Mouse (Mus musculus): ENCODE measurements around the gene Klf3. TPM values are rescaled to one million over a fixed set of nuclear protein-coding genes. Genes with fewer than 3 reads are reported as not detected.

Klf3 gene
- polyA plus RNA-seq, 1 experiment: 47.0 TPM

DNA sequence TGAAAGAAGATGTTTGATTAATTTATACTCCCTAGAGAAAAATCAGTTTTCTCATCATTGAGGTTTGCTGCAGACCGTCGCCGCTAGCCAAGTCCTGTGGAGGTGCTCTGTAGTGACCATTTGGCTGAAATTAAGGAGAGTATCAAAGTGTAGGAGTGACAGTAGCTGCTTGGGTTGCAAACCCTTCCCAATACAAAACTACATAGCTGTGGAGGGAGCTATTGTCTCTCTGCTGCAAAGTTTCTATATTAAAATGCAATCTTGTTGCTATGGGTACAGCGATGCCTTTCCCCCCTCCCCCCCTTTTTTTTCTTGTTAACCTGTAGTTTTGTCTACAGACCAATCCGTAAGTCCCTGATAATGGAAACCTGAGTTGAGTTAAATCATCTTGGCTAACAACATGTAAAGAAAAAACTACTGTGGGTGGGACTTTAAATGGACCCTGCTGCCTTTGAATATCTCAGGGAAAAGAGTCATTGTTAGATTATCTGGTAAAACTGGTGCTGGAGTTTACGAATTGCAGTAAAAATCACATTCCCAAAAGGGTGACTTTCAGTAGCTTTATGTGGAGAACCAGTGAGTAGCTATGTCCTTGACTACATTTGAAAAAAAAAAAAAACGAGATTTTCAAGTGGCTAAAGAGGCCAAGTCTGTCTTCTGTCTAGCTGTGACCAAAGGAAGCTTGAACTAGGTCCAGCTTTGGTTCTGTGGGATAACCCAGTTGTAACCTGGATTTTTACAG, 2.1 kb downstream of the Klf3 start:
- 8% methylated on average over 7 of the region's 7 CpGs for WGBS
- Histone ChIP-seq H3K4me1 (ENCODE audit: control insufficient read depth, insufficient read depth, low read length) (peaks cover 33% of the 10 kb centered on the region), H3K27me3 (replicated peaks; ENCODE audit: control insufficient read depth, insufficient read depth, low read length) (no peaks in the 10 kb centered on the region), H3K27ac (ENCODE audit: insufficient read depth, low read depth, low read length) (peak overlapping the region; percentile 96), H3K4me3 (ENCODE audit: insufficient read depth, low read depth, low read length) (peak overlapping the region; percentile 46), H3K36me3 (ENCODE audit: control insufficient read depth, insufficient read depth, low read length) (no peaks in the 10 kb centered on the region)
- no peak for DNase-seq
- no peak for TF ChIP-seq CTCF (conservative IDR thresholded peaks at IDR 0.05; ENCODE audit: insufficient read depth, insufficient read length, low read depth, low read length)
- TF ChIP-seq POLR2A (IDR thresholded peaks at IDR 0.05; ENCODE audit: low read depth, low read length): no peak

GRCm38 (mm10) chr5:64805873-64806505, 2.8 kb downstream of the Klf3 start:
- H3K4me1 ChIP-seq (ENCODE audit: control insufficient read depth, insufficient read depth, low read length): peaks cover 38% of the 10 kb centered on the region

DNA sequence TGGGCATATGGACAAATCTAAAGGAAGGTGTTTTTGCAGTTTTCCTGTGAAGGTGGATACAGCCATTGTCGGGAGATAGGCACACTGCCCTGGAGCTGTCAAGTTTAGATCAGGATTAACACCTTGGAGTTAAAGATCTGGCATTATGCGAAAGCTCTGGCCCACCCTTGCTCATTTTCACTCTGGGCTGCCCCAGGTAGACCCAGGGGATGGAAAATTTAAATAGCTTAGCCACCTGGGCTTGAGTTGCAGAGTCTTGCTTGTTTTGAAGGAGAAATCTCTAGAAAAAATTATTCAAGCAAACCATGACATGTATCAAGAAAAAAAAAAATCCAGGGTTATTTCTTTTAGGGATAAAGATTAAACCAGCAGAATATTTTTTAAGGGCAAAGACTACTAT, 3.4 kb downstream of the Klf3 start:
- Histone ChIP-seq H3K4me3 (ENCODE audit: insufficient read depth, low read depth, low read length) (peak overlapping the region; percentile 25; the same call in 1 of the 2 replicates), H3K36me3 (ENCODE audit: control insufficient read depth, insufficient read depth, low read length) (no peaks in the 10 kb centered on the region), H3K4me1 (ENCODE audit: control insufficient read depth, insufficient read depth, low read length) (peaks cover 43% of the 10 kb centered on the region), H3K27me3 (replicated peaks; ENCODE audit: control insufficient read depth, insufficient read depth, low read length) (no peaks in the 10 kb centered on the region), H3K27ac (ENCODE audit: insufficient read depth, low read depth, low read length) (peak overlapping the region; percentile 96)
- TF ChIP-seq CTCF (conservative IDR thresholded peaks at IDR 0.05; ENCODE audit: insufficient read depth, insufficient read length, low read depth, low read length) (no peak), POLR2A (IDR thresholded peaks at IDR 0.05; ENCODE audit: low read depth, low read length) (no peak)
- no peak for DNase-seq
- WGBS: 20% methylated on average over 2 of the region's 2 CpGs

More at GRCm38 (mm10) chr5:64805873-64806505, 2.8 kb downstream of the Klf3 start:
- 2% methylated on average over 7 of the region's 7 CpGs for WGBS
- Histone ChIP-seq H3K27me3 (replicated peaks; ENCODE audit: control insufficient read depth, insufficient read depth, low read length) (no peaks in the 10 kb centered on the region), H3K27ac (ENCODE audit: insufficient read depth, low read depth, low read length) (peak overlapping the region; percentile 96), H3K36me3 (ENCODE audit: control insufficient read depth, insufficient read depth, low read length) (no peaks in the 10 kb centered on the region), H3K4me3 (ENCODE audit: insufficient read depth, low read depth, low read length) (peak overlapping the region; percentile 46)
- TF ChIP-seq CTCF (conservative IDR thresholded peaks at IDR 0.05; ENCODE audit: insufficient read depth, insufficient read length, low read depth, low read length): no peak
- TF ChIP-seq POLR2A (IDR thresholded peaks at IDR 0.05; ENCODE audit: low read depth, low read length): no peak
- peak; percentile 90 for DNase-seq

- peaks cover 48% of the 10 kb centered on the region for H3K4me1 ChIP-seq (ENCODE audit: control insufficient read depth, insufficient read depth, low read length)
- WGBS: 41% methylated on average over 3 of the region's 3 CpGs
- H3K27ac ChIP-seq (ENCODE audit: insufficient read depth, low read depth, low read length): no peak overlapping the region
- no peak overlapping the region for H3K4me3 ChIP-seq (ENCODE audit: insufficient read depth, low read depth, low read length)
- no peak for DNase-seq
- no peaks in the 10 kb centered on the region for H3K27me3 ChIP-seq (replicated peaks; ENCODE audit: control insufficient read depth, insufficient read depth, low read length)
- no peak for TF ChIP-seq POLR2A (IDR thresholded peaks at IDR 0.05; ENCODE audit: low read depth, low read length)
- H3K36me3 ChIP-seq (ENCODE audit: control insufficient read depth, insufficient read depth, low read length): no peaks in the 10 kb centered on the region
Measured at GRCm38 (mm10) chr5:64807159-64807558, 4.0 kb downstream of the Klf3 start.

- DNase-seq: no peak
- Histone ChIP-seq H3K4me1 (ENCODE audit: control insufficient read depth, insufficient read depth, low read length) (peaks cover 53% of the 10 kb centered on the region), H3K4me3 (ENCODE audit: insufficient read depth, low read depth, low read length) (no peak overlapping the region), H3K36me3 (ENCODE audit: control insufficient read depth, insufficient read depth, low read length) (no peaks in the 10 kb centered on the region), H3K27me3 (replicated peaks; ENCODE audit: control insufficient read depth, insufficient read depth, low read length) (no peaks in the 10 kb centered on the region), H3K27ac (ENCODE audit: insufficient read depth, low read depth, low read length) (peak overlapping the region; percentile 72; the same call in 1 of the 2 replicates)
- 29% methylated on average over 4 of the region's 4 CpGs for WGBS
- no peak for TF ChIP-seq POLR2A (IDR thresholded peaks at IDR 0.05; ENCODE audit: low read depth, low read length)
- no peak for TF ChIP-seq CTCF (conservative IDR thresholded peaks at IDR 0.05; ENCODE audit: insufficient read depth, insufficient read length, low read depth, low read length)
Measured at GRCm38 (mm10) chr5:64807603-64808002, 4.4 kb downstream of the Klf3 start.

DNA sequence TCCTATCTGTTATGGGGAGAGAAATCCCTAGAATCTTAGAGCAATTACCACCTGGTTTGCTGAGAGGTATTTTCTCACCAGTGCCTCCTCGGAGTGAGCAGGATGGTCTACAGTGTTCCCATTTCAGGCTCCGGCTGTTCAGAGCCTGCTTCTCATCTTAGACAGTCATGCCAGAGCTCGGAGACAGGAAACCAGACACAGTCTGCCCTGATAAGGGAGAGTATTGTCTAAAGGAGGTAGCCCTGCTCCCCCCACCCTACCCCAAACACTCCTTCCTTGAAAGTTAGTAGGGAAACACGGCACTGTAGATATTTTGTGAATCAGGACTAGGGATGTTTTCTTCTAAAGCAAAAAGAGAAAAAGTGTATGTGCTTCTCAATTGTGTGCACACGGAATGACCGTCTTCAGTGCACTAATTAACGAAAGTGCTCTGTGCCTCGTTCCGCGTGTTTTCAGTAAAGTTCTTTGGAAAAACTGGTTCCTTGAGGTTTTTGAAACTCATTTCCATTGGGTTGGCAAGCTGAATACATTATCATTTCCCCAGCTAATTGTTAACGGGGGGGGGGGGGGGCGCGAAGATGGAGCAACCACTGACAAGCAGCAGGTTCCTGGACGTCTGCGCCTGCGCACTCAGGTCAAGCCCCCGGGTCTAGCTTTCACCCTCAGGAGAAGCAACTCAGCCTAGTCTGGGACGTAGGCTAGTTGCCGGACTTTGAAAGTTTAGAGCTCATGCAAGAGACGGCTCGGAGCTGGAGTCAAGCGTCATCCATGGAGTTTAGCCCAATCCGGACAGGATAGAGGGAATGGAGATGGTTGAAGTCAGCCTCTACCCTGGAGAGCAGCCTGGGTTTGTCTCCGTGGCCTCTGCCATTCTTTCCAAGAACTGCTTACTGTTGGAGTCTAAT, 5.2 kb downstream of the Klf3 start:
- peak; percentile 59 for DNase-seq
- H3K4me3 ChIP-seq (ENCODE audit: insufficient read depth, low read depth, low read length): no peak overlapping the region; the same call in none of the 2 replicates

More for the DNA sequence above, 5.2 kb downstream of the Klf3 start:
- TF ChIP-seq POLR2A (IDR thresholded peaks at IDR 0.05; ENCODE audit: low read depth, low read length) (no peak), CTCF (conservative IDR thresholded peaks at IDR 0.05; ENCODE audit: insufficient read depth, insufficient read length, low read depth, low read length) (no peak)
- Histone ChIP-seq H3K27me3 (replicated peaks; ENCODE audit: control insufficient read depth, insufficient read depth, low read length) (no peaks in the 10 kb centered on the region), H3K27ac (ENCODE audit: insufficient read depth, low read depth, low read length) (peak overlapping the region; percentile 72), H3K36me3 (ENCODE audit: control insufficient read depth, insufficient read depth, low read length) (no peaks in the 10 kb centered on the region), H3K4me1 (ENCODE audit: control insufficient read depth, insufficient read depth, low read length) (peaks cover 57% of the 10 kb centered on the region)
- 20% methylated on average over 24 of the region's 24 CpGs for WGBS
